Mouse (Mus musculus) liver, adult (tissue): ENCODE measurements around the gene Nudt3.

ENCODE experiments used
- GATA4 ChIP-seq: IDR thresholded peaks from 2 replicates; pipeline ENCODE4 v1.6.1; 2014; ENCODE audit warnings: mild to moderate bottlenecking, low read length; ENCODE audit not compliant: insufficient replicate concordance

The Nudt3 gene

DNA sequence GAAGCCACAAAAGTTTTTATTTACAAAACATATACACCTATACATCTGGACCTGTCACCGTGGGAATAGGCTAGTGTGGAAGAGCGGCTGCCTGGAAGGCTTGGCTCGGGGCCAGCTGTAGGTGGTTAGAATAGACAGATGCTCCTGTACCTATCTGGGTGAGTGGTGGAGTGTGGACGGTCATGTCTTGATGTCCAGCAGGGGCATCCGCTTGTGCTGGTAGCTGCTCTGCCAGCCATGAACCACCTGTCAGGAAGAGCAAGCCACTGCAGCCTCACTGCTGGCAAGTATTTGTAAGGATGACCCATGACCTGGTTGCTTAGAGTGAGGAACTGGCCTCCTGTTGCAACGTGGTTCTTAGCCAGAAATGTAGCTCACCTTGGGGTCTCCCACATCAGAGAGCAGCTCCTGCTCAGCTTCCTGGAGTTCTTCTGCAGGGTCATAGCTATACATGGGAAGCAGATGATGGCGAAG, 59.5 kb downstream of the Nudt3 start:
- no peak for TF ChIP-seq GATA4

DNA sequence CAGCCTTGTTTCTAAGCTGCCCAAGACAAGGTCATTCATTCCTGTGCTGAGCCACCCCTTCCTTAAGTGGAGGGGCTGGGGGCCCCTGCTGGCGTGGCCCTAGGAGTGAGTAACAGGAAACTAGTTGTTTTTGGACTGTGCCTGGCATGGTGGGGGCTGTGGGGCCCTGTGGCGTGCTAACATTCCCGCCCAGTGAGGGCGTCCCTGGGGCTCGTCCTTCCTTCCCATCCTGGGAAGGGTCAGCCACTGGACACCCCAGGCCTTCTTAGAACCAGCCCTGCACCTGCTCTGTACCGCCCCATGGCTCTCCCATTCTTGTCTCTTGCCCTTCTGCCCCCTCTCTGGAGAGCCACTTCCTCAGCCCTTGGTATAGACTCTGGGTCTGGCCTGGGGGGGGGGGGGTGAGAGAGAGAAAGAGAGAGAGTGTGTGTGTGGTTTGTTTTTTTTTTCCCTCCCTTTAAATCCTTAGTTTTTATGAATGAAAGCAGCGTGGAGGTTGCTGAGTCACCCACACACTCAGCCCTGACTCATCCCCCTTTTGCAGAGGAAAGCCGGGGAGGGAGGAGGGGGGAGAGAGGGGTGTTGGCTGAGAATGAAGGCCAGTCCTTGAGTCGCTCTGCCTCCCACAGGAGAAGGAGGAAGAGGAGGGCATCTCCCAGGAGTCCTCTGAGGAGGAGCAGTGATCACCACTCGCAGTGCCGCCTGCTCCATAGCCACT, 61.3 kb downstream of the Nudt3 start:
- no peak for TF ChIP-seq GATA4

DNA sequence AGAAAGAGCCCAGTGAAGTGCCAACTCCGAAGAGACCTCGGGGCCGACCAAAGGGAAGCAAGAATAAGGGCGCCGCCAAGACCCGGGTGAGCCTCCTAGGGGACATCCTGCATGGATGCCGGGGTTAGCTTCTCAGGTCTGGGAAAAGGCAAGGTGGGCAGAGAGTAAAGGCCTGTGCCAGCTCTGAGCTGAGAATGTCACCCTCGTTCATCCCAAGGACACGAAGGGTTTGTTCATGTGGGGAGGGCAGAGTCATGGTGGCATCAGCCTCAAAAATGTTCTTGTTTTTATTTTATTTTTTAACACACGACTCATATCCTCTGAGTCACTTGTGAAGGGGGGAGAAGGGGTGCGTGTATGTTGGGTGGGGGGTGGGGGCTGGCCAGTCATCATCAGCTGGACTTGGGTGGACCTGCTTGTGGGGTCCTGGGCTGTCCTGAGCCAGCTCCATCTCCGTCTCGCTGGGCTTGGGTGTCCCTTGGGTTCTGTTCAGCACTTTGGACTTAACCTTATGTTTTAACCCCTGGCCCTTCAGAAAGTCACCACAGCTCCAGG, 62.3 kb downstream of the Nudt3 start:
- no peak for TF ChIP-seq GATA4

DNA sequence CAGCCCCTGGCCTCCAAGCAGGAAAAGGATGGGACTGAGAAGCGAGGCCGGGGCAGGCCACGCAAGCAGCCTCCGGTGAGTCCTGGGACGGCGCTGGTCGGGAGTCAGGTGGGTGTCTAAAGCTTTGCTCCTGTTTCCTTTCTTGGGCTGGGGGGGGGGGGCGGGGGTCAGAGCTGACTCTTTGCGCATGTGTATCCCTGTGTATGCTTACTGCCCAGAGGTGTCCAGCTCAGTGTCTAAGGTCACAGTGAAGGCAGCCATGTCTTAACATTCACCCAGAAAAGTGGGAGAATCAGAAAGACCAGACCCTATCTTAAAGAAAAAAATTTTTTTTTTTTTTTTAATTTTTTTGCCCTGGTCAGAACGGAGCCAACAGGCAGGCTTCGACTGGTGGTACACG, 63.7 kb downstream of the Nudt3 start:
- TF ChIP-seq GATA4: no peak

DNA sequence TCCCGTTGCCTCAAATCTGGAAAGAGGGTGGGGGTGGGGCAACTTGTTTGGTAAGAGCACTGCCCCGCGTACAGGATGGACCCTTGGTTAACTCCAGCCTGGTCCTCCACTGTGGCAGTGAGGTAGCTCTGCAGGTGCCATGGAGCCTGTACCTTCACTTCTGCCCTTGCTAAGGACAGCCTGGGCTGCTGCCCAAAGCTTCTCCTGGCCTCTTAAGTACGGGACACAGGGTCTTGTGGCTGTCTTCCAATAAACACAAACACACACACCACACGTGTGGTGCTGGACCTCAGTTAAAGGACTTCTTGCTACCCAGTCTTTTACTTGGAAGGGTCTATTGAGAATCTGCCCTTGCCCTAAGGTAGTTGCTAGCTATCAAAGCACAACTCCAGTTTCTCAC, 64.5 kb downstream of the Nudt3 start:
- TF ChIP-seq GATA4: no peak

DNA sequence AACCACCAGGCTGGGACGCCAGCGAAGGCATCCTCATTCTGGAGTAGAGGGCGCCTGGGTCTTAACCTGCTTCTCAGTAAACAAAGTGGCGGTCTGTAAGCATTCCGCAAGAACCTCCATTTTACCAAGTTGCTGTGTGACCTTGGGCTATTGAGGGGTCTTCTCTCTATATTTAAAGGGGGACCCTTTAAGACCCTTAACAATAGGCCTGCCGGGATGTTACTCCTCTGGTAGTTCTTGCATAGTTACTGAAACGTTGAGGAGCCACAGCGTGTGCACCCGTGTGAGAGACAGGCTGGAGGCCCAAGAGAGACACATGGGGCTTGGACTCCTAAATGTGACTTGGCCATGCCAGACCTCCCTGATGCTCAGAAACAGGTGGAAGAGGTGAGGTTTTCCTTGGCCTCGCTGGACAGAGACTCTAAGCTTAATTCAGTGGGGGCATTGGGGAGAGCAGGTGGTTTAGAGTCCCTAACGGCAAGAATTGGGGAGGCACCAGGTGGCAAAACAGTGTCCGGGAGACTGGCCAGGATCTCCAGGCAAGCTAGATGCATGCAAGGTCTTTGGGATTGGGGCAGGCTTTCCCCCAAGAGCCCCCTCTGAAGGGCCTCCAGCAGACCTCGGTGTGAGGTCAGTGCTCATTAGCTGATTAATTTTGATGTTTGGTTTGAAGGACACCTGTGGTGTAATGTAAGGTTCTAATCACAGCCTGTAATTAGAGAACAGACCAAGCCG, 65.2 kb downstream of the Nudt3 start:
- TF ChIP-seq GATA4: no peak

DNA sequence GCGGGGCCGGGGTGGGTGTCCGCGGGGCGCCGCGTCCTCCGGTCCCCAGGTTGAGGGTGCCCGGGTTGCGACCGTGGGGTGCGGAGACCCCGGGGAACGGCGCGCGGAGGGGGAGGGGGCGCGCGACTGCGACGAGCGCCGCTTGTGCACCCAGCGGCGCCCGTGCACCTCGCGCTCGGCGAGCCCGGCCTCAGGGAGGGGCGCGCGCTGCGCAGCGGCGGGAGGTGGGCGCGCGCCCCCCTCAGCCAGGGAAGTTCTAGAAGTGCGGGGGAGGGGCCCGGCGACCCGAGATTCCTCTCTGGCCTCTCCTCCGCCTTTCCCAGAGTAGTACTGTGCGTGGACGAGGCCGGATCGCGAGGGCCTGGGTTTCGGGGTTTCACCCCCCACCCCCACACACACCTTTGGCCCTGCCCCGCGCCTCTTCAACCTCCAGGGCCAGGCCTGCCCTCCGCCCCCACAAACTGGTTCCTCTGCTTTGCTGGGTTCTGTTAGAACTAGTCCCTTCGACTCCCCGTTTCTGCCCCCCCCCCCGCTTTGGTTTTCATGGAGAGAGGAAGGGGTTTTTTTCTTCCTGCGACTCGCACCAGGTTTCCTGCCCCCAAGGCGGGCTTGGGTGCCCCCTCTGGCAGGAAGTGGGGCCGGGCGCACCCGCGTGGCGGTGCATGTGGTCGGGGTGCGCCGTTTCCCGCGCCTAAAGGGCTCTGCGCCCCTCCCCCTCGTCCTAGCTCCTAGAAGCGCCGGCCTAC, 65.9 kb downstream of the Nudt3 start:
- no peak for TF ChIP-seq GATA4

DNA sequence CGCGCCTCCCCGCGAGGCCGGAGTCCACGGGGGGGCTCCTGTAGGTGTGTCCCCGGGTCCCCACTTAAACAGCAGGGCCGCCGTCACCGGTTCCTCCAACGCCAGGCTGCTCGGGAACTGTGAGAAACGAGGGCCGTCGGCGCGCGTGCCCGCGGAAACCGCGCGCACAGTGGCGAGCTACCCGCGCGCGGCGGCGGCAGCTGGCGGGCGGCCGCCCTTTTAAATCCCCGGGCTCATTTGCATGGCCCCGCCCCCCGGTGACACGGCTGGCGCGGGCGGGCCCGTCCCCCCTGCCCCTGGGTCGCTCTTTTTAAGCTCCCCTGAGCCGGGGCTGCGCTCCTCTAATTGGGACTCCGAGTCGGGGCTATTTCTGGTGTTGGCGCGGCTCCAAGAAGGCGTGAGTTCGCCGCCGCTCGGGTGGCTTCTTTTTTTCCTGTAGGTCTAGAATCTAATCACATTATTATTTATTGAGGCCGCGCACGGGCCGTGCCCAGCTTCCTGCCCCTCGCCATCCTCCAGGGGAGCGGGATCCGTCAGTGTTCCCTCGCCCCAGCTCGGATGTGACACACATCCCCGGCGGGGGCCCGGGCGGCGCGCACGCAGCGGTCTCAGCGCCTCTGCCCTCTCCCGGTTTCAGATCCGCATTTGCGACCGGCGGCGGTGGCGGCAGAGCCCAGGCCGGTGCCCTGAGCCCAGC, 66.8 kb downstream of the Nudt3 start, which contains the start of gene Hmga1:
Hmga1 (plus strand) TSS at position 183 of the 697 bp plus-strand sequence.
- peak; percentile 11; the same call in 1 of the 2 replicates for TF ChIP-seq GATA4

DNA sequence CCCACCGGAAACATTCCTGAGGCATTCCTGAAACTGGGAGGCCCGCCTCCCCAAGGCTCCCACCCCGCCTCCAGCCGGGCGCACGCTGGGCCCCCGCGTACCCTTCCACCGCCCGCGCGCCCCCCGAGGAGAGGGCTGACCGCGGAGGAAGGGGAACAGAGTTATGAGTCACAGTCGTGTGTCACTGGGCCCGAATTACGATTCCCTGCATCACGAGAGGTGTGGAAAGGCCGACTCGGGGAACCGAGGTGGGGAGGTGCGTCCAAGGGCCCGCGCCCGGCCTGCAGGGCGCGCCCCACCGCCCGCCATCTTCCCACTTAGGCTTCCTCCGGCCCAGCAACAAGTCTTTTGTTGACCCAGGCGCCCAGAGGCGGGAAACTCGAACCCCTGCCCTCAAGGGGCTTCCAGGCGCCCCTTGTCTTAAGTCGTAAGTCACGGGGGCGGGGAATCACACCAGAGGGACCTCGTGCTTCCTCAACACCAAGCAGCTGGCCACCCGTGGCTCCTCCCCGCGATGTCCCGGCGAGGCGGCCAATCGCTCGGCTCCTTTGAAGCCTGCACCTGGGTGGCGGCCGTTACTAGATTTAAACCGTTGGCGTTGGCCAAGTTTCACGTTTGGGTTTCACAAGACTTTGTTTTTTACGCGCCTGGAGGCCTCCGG, 67.7 kb downstream of the Nudt3 start:
- TF ChIP-seq GATA4: no peak

DNA sequence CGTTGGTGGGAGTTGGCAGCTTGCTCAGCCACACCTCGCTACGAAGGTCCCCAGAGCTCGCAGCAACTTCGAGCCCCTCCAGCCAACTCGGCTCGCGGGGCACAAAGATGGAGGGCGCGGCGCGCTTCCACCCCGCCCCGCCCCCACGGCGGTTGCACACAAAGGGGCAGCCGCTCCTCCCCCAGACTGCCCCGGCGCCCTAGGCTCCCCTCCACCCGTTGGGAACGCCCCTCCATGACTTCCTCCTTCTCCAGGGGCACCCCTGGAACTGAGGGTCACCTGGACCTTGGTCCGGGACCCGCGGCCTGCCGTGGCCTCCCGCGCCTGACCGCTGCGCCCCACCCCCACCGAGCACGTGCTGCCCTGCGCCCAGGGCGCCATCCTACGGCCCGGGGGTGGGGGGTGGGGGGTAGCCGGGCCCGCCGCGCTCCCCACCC, 68.2 kb downstream of the Nudt3 start:
- TF ChIP-seq GATA4: no peak

DNA sequence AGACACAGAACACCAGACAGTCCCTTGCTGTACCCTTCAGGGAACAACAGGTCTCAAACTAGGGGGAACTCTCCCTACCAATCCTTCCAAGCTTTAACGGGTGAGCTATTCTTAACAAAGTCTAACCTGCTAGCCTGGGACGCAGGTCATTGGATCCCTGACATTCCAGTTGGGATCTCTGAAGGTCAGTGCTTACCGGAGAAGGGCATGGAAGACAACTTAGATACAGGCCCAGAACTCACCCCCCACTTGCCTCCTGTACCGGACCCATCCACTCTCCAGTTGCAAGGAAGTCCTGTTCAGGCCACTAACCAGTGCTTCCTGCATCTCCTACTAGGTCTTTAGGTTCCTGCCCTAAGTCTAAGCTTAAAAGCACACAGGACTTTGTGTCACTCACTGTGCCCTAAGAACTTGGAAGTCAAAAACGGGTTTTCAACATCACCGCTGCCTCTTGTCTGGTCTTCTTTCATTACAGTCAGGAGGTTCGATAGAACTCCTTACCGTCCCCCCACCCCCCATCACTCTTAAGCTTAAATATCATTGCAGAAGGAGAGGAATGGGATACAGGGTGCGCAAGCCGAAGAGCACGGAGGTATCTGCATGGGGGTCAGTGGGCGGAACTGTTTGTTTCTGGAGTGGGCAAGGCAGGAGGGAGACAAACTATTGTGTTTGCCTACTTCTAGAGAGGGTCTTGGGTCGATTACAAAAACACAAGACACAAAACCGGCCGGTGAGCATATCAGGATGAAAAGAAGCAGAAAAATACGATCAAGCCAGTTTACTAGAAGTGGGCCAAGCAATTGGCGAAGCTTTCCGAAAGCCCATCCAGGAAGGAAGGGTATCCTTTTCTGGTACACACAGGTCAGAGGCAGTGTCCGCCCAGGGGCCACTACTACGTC, 69.0 kb downstream of the Nudt3 start:
- no peak for TF ChIP-seq GATA4

DNA sequence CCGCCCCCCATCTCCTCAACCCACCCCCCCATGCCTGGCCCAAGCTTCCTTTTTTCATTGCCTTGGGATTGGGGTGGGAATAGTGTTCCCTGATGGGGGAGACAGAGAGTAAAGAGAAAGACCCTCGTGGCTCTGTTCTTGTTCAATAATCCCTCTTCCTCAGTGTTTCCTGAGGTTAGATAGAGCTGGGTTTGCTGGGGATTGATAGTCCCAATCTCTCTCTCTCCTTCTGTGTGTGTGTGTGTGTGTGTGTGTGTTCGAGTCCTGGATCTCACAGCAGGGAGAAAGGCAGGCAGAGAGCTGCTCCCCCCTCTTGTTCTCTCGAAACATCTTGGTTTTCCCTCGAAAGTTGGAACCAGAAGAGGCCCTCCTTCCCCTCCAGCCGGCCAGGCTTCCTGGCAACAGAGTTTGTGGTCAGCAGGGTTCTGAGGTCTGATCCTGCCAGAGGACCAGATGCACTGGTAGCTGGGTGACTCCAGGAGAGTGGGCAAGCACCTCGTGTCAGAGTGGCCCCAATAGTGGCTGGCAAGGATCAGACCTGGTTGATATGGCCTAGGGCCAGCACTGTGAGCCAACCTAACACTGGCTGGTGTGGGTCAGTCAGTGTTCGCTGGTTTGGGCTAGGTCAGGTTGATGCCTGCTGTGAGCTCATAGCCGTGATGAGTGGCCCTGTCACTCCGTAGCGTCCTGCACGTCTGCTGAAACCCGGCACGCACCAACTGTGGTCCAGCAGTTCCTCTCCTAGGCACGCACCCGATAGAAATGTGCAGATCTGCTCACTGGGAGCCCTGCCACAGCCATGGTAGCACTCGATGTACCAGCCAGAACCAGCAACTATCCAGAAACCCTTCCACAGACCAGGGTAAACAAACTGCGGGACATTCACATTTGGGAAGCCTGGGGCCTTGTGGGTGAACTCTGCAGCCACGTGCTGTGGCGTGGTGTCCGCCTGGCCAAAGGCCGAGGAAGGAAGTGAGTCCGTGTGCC, 70.8 kb downstream of the Nudt3 start:
- no peak for TF ChIP-seq GATA4
